Mouse (Mus musculus): ENCODE data around the gene Tbc1d7. TPM values are rescaled to one million over a fixed set of nuclear protein-coding genes. Genes with fewer than 3 reads are reported as not detected.

Gene Tbc1d7
- polyA plus RNA-seq, 1 experiment from 2014 or later = 58.0 TPM

GRCm38 (mm10) chr13:43199282-43199681, 28.0 kb upstream of the Tbc1d7 start:
- ATAC-seq (ENCODE audit: low FRiP score, low TSS enrichment) = no peak
- Histone ChIP-seq H3K36me3 (ENCODE audit: insufficient read depth, low read length) (no peaks in the 10 kb centered on the region), H3K4me3 (ENCODE audit: low read length) (no peak overlapping the region), H3K9me3 (ENCODE audit: low read length) (no peaks in the 10 kb centered on the region), H3K27ac (ENCODE audit: low read length) (no peak overlapping the region), H3K9ac (replicated peaks; ENCODE audit: low read length) (no peak overlapping the region), H3K27me3 (ENCODE audit: insufficient read depth, low read length) (no peaks in the 10 kb centered on the region), H3K4me1 (ENCODE audit: insufficient read depth, low read length) (no peaks in the 10 kb centered on the region), H3K4me2 (replicated peaks; ENCODE audit: low read depth, low read length) (no peak overlapping the region)
- WGBS = 87% methylated on average over 7 of the region's 7 CpGs

- H3K4me1 ChIP-seq (ENCODE audit: insufficient read depth, low read length) = no peaks in the 10 kb centered on the region
- no peak for ATAC-seq (ENCODE audit: low FRiP score, low TSS enrichment)
- H3K4me2 ChIP-seq (replicated peaks; ENCODE audit: low read depth, low read length) = no peak overlapping the region
- no peak overlapping the region for H3K4me3 ChIP-seq (ENCODE audit: low read length)
- WGBS = 61% methylated on average over 6 of the region's 6 CpGs
- no peak overlapping the region for H3K27ac ChIP-seq (ENCODE audit: low read length)
- no peaks in the 10 kb centered on the region for H3K36me3 ChIP-seq (ENCODE audit: insufficient read depth, low read length)
- no peaks in the 10 kb centered on the region for H3K9me3 ChIP-seq (ENCODE audit: low read length)
- H3K9ac ChIP-seq (replicated peaks; ENCODE audit: low read length) = no peak overlapping the region
- H3K27me3 ChIP-seq (ENCODE audit: insufficient read depth, low read length) = no peaks in the 10 kb centered on the region
Measured at GRCm38 (mm10) chr13:43197187-43197586, 25.9 kb upstream of the Tbc1d7 start.

GRCm38 (mm10) chr13:43196000-43196399, 24.7 kb upstream of the Tbc1d7 start:
- no peak overlapping the region for H3K4me2 ChIP-seq (replicated peaks; ENCODE audit: low read depth, low read length)
- 47% methylated on average over 7 of the region's 7 CpGs for WGBS
- no peaks in the 10 kb centered on the region for H3K36me3 ChIP-seq (ENCODE audit: insufficient read depth, low read length)
- peak; percentile 32; the same call in 1 of the 2 replicates for ATAC-seq (ENCODE audit: low FRiP score, low TSS enrichment)
- H3K27ac ChIP-seq (ENCODE audit: low read length) = no peak overlapping the region
- H3K9ac ChIP-seq (replicated peaks; ENCODE audit: low read length) = no peak overlapping the region
- H3K9me3 ChIP-seq (ENCODE audit: low read length) = no peaks in the 10 kb centered on the region
- no peaks in the 10 kb centered on the region for H3K27me3 ChIP-seq (ENCODE audit: insufficient read depth, low read length)
- peaks cover 9% of the 10 kb centered on the region for H3K4me1 ChIP-seq (ENCODE audit: insufficient read depth, low read length)
- no peak overlapping the region for H3K4me3 ChIP-seq (ENCODE audit: low read length)

GRCm38 (mm10) chr13:43193932-43194331, 22.6 kb upstream of the Tbc1d7 start:
- no peak overlapping the region for H3K9ac ChIP-seq (replicated peaks; ENCODE audit: low read length)
- no peak for ATAC-seq (ENCODE audit: low FRiP score, low TSS enrichment)
- H3K4me3 ChIP-seq (ENCODE audit: low read length) = no peak overlapping the region
- 92% methylated on average over 8 of the region's 8 CpGs for WGBS
- peaks cover 9% of the 10 kb centered on the region for H3K4me1 ChIP-seq (ENCODE audit: insufficient read depth, low read length)
- H3K27me3 ChIP-seq (ENCODE audit: insufficient read depth, low read length) = no peaks in the 10 kb centered on the region
- H3K4me2 ChIP-seq (replicated peaks; ENCODE audit: low read depth, low read length) = no peak overlapping the region
- no peaks in the 10 kb centered on the region for H3K36me3 ChIP-seq (ENCODE audit: insufficient read depth, low read length)
- no peaks in the 10 kb centered on the region for H3K9me3 ChIP-seq (ENCODE audit: low read length)
- no peak overlapping the region for H3K27ac ChIP-seq (ENCODE audit: low read length)

- WGBS = 57% methylated on average over 7 of the region's 7 CpGs
- peaks cover 9% of the 10 kb centered on the region for H3K4me1 ChIP-seq (ENCODE audit: insufficient read depth, low read length)
- H3K9ac ChIP-seq (replicated peaks; ENCODE audit: low read length) = no peak overlapping the region
- H3K36me3 ChIP-seq (ENCODE audit: insufficient read depth, low read length) = no peaks in the 10 kb centered on the region
- no peak for ATAC-seq (ENCODE audit: low FRiP score, low TSS enrichment)
- H3K4me2 ChIP-seq (replicated peaks; ENCODE audit: low read depth, low read length) = no peak overlapping the region
- H3K27me3 ChIP-seq (ENCODE audit: insufficient read depth, low read length) = no peaks in the 10 kb centered on the region
- no peak overlapping the region for H3K27ac ChIP-seq (ENCODE audit: low read length)
- no peaks in the 10 kb centered on the region; the same call in 1 of the 2 replicates for H3K9me3 ChIP-seq (ENCODE audit: low read length)
- H3K4me3 ChIP-seq (ENCODE audit: low read length) = no peak overlapping the region
Measured at GRCm38 (mm10) chr13:43193266-43193665, 22.0 kb upstream of the Tbc1d7 start.

- Histone ChIP-seq H3K4me3 (ENCODE audit: low read length) (peak overlapping the region; percentile 28), H3K27ac (ENCODE audit: low read length) (no peak overlapping the region), H3K9me3 (ENCODE audit: low read length) (no peaks in the 10 kb centered on the region; the same call in 1 of the 2 replicates), H3K27me3 (ENCODE audit: insufficient read depth, low read length) (no peaks in the 10 kb centered on the region), H3K4me2 (replicated peaks; ENCODE audit: low read depth, low read length) (peak overlapping the region; percentile 54), H3K4me1 (ENCODE audit: insufficient read depth, low read length) (peaks cover 9% of the 10 kb centered on the region), H3K36me3 (ENCODE audit: insufficient read depth, low read length) (no peaks in the 10 kb centered on the region), H3K9ac (replicated peaks; ENCODE audit: low read length) (peak overlapping the region; percentile 20)
- 2% methylated on average over 14 of the region's 14 CpGs for WGBS
- ATAC-seq (ENCODE audit: low FRiP score, low TSS enrichment) = 0 out of 2 replicates have a peak, but pooled peaks have one; percentile 39
Measured at GRCm38 (mm10) chr13:43191741-43192192, 20.5 kb upstream of the Tbc1d7 start.

- H3K27me3 ChIP-seq (ENCODE audit: insufficient read depth, low read length) = no peaks in the 10 kb centered on the region
- peak overlapping the region; percentile 28; the same call in 1 of the 2 replicates for H3K4me3 ChIP-seq (ENCODE audit: low read length)
- 32% methylated on average over 1 of the region's 2 CpGs for WGBS
- H3K36me3 ChIP-seq (ENCODE audit: insufficient read depth, low read length) = no peaks in the 10 kb centered on the region
- no peak overlapping the region for H3K9ac ChIP-seq (replicated peaks; ENCODE audit: low read length)
- ATAC-seq (ENCODE audit: low FRiP score, low TSS enrichment) = no peak
- H3K9me3 ChIP-seq (ENCODE audit: low read length) = no peaks in the 10 kb centered on the region; the same call in 1 of the 2 replicates
- peak overlapping the region; percentile 54 for H3K4me2 ChIP-seq (replicated peaks; ENCODE audit: low read depth, low read length)
- peaks cover 9% of the 10 kb centered on the region for H3K4me1 ChIP-seq (ENCODE audit: insufficient read depth, low read length)
- no peak overlapping the region for H3K27ac ChIP-seq (ENCODE audit: low read length)
Measured at GRCm38 (mm10) chr13:43191290-43191689, 20.0 kb upstream of the Tbc1d7 start.

GRCm38 (mm10) chr13:43187736-43188135, 16.4 kb upstream of the Tbc1d7 start:
- Histone ChIP-seq H3K4me3 (ENCODE audit: low read length) (no peak overlapping the region), H3K27me3 (ENCODE audit: insufficient read depth, low read length) (no peaks in the 10 kb centered on the region), H3K9me3 (ENCODE audit: low read length) (no peaks in the 10 kb centered on the region; the same call in 1 of the 2 replicates), H3K4me1 (ENCODE audit: insufficient read depth, low read length) (peaks cover 9% of the 10 kb centered on the region), H3K9ac (replicated peaks; ENCODE audit: low read length) (no peak overlapping the region), H3K27ac (ENCODE audit: low read length) (no peak overlapping the region), H3K4me2 (replicated peaks; ENCODE audit: low read depth, low read length) (no peak overlapping the region), H3K36me3 (ENCODE audit: insufficient read depth, low read length) (no peaks in the 10 kb centered on the region)
- no peak for ATAC-seq (ENCODE audit: low FRiP score, low TSS enrichment)
- 89% methylated on average over 4 of the region's 4 CpGs for WGBS

GRCm38 (mm10) chr13:43183248-43184055, 12.2 kb upstream of the Tbc1d7 start:
- H3K9me3 ChIP-seq (ENCODE audit: low read length) = no peaks in the 10 kb centered on the region; the same call in 1 of the 2 replicates
- H3K36me3 ChIP-seq (ENCODE audit: insufficient read depth, low read length) = no peaks in the 10 kb centered on the region
- no peaks in the 10 kb centered on the region for H3K27me3 ChIP-seq (ENCODE audit: insufficient read depth, low read length)
- H3K4me2 ChIP-seq (replicated peaks; ENCODE audit: low read depth, low read length) = peak overlapping the region; percentile 40
- ATAC-seq (ENCODE audit: low FRiP score, low TSS enrichment) = peak; percentile 46; the same call in 1 of the 2 replicates
- peak overlapping the region; percentile 24 for H3K4me3 ChIP-seq (ENCODE audit: low read length)
- no peaks in the 10 kb centered on the region for H3K4me1 ChIP-seq (ENCODE audit: insufficient read depth, low read length)
- WGBS = 45% methylated on average over 8 of the region's 8 CpGs
- no peak overlapping the region for H3K27ac ChIP-seq (ENCODE audit: low read length)
- no peak overlapping the region for H3K9ac ChIP-seq (replicated peaks; ENCODE audit: low read length)
